Comparison of ENCODE assay signal across 20 mouse cellular contexts in genomic region chr5:129121654-129122285, GRCm38 (mm10). TPM values are rescaled to one million over a fixed set of nuclear protein-coding genes. Genes with fewer than 3 reads are reported as not detected.
DNase-seq lines count a peak whose midpoint lies in the region; TF ChIP-seq lines count a peak whose summit lies in the region.
"Had no signal": no experiment of that assay in that cellular context is flagged by ENCODE, and none has a peak within 500 bp of the region (broad histone marks: within the 10 kb centered on the region; RNA-seq: fewer than 3 reads in every experiment).

No protein-coding gene starts in this region.

- intact Hi-C loops in left cerebral cortex, adult 2 months (cut with DNase I): loop anchor here (1.0 to 5.0 kb wide), 5 partner anchors 15 to 461 kb away; partner anchors contain the start of gene Mmp17

- H3K4me3 ChIP-seq in left cerebral cortex, adult 2 months: no peak overlapping the region
- H3K4me3 ChIP-seq: embryonic facial prominence, embryonic 15.5 days; erythroblast, embryonic 14.5 days; forebrain, embryonic 10.5 days; heart, adult 2 months; heart, embryonic 15.5 days; hindbrain, embryonic 13.5 days had no signal

- no peak for TF ChIP-seq CTCF in left cerebral cortex, adult 2 months (IDR thresholded peaks at IDR 0.05)

- peak overlapping the region; percentile 86 for H3K27ac ChIP-seq in left cerebral cortex, adult 2 months
- H3K27ac ChIP-seq: embryonic facial prominence, embryonic 15.5 days; forebrain, embryonic 10.5 days; heart, adult 2 months; heart, embryonic 15.5 days; hindbrain, embryonic 13.5 days; hindbrain, postnatal 0 days had no signal

- peak; percentile 53 to 77 for DNase-seq in frontal cortex, adult 2 months (ENCODE audit: extremely low spot score in 1 of 2, low spot score in 1 of 2)
- no peak for DNase-seq in frontal cortex, postnatal 25 days (ENCODE audit: low spot score in 2 of 2)
- DNase-seq in left cerebral cortex, adult 2 months (ENCODE audit: extremely low spot score in 1 of 2, low spot score in 2 of 2): no peak
- DNase-seq in left cerebral cortex, adult 11 months (ENCODE audit: low spot score): no peak
- DNase-seq in right cerebral cortex, postnatal 25 days: peak; percentile 47
- DNase-seq in right cerebral cortex, postnatal 4 days: no peak
- no peak for DNase-seq in heart, adult 18-20 months
- no peak for DNase-seq in embryo, embryonic 11 days
- DNase-seq: cerebellum, adult 18-20 months; cerebellum, adult 9-11 months; cerebellum, postnatal 36 days; gastrocnemius, postnatal 10 days; heart, adult 2 months; heart, postnatal 14 days had no signal

RNA-seq across cellular contexts. Expression of gene Adgrd1, which starts 25.2 kb away (rescaled TPM):
- polyA plus RNA-seq in frontal cortex, adult 2 months (2012; rRNA removed): 1.9 and 2.2 TPM in 2 replicates
- total RNA-seq in left cerebral cortex, adult 2 months (2021): 1 to 10 TPM; 2.9 to 3.9 TPM
- total RNA-seq in heart, adult 18-20 months (2021): 1 to 10 TPM; 3.4 to 4.3 TPM
- polyA plus RNA-seq: erythroblast, embryonic 14.5 days had no signal

Comparison
In these comparisons a context has a peak if more than half of its experiments do, and no peak if none do; other contexts are left out.
1. DNase-seq: peak in frontal cortex, adult 2 months (2 of 2) and right cerebral cortex, postnatal 25 days (single experiment); none in frontal cortex, postnatal 25 days (0 of 2), left cerebral cortex, adult 2 months (0 of 2), left cerebral cortex, adult 11 months (single experiment), right cerebral cortex, postnatal 4 days (single experiment), heart, adult 18-20 months (0 of 2) and embryo, embryonic 11 days (single experiment).